Mouse (Mus musculus) E14TG2a.4 (cell line): ENCODE measurements around the gene Pltp.

Experiments used
- CTCF ChIP-seq: conservative IDR thresholded peaks from 2 replicates; pipeline ENCODE4 v1.5.1; 2014; ENCODE audit warnings: low read length
- NANOG ChIP-seq: IDR thresholded peaks from 2 replicates; pipeline ENCODE4 v1.6.1; 2014; ENCODE audit warnings: borderline replicate concordance, low read length, mixed read lengths
- POU5F1 ChIP-seq: IDR thresholded peaks from 2 replicates; pipeline ENCODE4 v1.6.1; 2014; ENCODE audit warnings: low read length, borderline replicate concordance

- TF ChIP-seq CTCF, result no peak
- no peak for TF ChIP-seq POU5F1
- no peak for TF ChIP-seq NANOG
These were observed 34.8 kb downstream of the Pltp start, which contains the start of gene Zswim1 for GRCm38 (mm10) chr2:164822636-164823165.
